Mouse (Mus musculus): ENCODE results near the gene Zswim3.

Zswim3 gene

DNA sequence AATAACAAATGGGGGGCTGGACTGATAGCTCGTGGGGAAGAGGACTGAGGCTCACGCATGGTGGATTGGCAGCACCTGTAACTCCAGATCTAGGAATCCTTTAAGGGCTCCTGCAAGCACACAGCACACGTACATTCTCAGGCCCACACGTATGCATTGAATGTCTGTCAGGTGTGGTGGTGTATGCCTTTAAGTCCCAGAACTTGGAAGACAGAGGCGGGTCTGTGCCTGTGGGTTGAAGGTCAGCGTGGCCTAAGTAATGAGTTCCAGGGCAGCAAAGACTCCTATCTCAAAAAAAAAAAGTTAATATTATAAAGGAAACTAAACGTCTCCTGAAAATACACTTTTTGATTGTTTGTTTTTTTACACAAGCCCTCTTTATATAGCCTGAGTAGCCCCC, 1.7 kb downstream of the Zswim3 start:
- no peak for DNase-seq (ENCODE audit: low read depth, low spot score)

GRCm38 (mm10) chr2:164813557-164813956, 8.7 kb downstream of the Zswim3 start:
- no peak for DNase-seq (ENCODE audit: low read depth, low spot score)

DNA sequence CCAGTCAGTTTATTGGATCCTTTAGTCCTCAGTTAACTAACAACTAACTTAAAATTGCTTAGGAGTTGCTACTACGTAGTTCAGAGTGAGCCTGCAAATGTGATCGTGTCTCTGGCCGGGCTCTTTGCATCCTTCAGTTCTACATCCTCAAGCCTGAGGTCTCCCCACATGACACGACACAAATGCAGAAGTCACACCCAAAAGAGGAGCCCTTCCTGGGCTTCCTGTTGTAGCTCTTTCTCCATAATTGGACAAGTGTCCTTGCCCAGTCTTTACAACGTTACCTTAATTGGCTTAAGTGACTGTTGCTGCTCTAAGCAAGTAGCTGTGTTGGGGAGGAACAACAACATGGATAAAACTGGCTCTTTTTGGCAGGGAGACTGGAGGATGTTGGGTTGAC, 10.4 kb downstream of the Zswim3 start:
- no peak for DNase-seq (ENCODE audit: low read depth, low spot score)

DNA sequence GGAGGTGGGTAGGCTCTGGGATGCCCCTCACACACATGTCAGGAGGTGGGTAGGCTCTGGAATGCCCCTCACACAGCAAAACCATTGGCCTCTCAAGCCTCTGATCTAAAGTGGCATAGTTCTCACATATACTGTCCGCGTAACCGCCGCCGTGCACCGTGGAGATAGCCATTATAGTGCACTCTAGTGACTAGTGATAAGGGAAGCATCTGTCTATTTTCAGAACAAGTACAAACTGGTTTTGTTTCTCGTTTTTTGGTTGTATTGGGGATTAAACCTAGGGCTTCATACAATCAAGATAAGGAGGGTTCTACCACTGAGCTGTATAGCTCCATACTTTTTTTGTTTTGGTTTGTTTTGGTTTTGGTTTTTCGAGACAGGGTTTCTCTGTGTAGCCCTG, 10.9 kb downstream of the Zswim3 start:
- no peak for DNase-seq (ENCODE audit: low read depth, low spot score)

- no peak for DNase-seq (ENCODE audit: low read depth, low spot score)
These were observed 12.3 kb downstream of the Zswim3 start for GRCm38 (mm10) chr2:164817206-164817605.

DNA sequence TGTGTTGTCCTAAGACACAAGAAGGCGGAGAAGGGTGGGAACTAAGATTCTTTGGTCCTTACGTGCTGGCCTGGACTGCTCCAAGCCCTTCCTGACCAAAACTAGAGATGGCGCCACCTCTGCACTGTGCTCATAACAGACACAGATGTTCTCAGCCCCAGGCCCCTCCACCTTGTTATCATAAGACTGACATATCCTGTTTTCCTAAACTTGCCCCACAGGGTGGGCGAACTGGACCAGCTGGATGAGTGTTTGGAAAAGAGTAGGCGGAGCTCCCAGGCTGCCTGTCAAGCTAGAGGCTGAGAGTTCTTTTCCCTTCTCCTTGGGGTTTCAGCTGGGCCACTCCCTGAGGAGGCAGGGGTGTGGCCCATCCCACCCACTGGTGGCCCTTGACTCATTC, 12.8 kb downstream of the Zswim3 start:
- no peak for DNase-seq (ENCODE audit: low read depth, low spot score)

DNA sequence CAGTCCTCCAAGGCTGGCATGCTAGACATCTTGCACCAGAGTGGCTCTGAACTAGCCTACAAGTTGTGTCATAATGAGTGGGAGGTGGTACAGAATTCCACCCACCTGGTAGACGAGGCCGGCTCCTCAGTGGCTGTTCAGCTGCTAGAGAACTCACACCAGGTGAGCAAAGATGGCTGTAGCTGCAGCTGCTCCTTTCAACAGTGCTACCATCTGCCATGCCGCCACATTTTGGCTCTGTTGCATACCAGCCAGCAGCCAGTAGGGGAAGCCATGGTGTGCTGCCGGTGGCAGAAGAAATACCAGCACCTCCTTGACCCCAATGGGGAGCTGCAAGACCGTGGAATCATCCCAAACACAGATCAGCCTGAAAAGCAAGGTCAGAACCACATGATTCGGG, 16.2 kb downstream of the Zswim3 start:
- no peak for DNase-seq (ENCODE audit: low read depth, low spot score)

GRCm38 (mm10) chr2:164822636-164823165, 17.8 kb downstream of the Zswim3 start, which contains the start of gene Zswim1:
TSS of gene Zswim1 (plus strand) at chr2:164822686.
- peak; percentile 94 for DNase-seq (ENCODE audit: low read depth, low spot score)

GRCm38 (mm10) chr2:164823181-164823585, 18.3 kb downstream of the Zswim3 start:
- DNase-seq (ENCODE audit: low read depth, low spot score) = no peak

- no peak for DNase-seq (ENCODE audit: low read depth, low spot score)
These were observed 19.1 kb downstream of the Zswim3 start for GRCm38 (mm10) chr2:164823969-164824368.

- no peak for DNase-seq (ENCODE audit: low read depth, low spot score)
These were observed 20.6 kb downstream of the Zswim3 start for GRCm38 (mm10) chr2:164825521-164825920.

GRCm38 (mm10) chr2:164827146-164827850, 22.4 kb downstream of the Zswim3 start:
- DNase-seq (ENCODE audit: low read depth, low spot score) = no peak

GRCm38 (mm10) chr2:164828437-164828836, 23.5 kb downstream of the Zswim3 start, which contains the start of gene Spata25:
TSS of gene Spata25 (minus strand) at chr2:164828537.
- no peak for DNase-seq (ENCODE audit: low read depth, low spot score)

DNA sequence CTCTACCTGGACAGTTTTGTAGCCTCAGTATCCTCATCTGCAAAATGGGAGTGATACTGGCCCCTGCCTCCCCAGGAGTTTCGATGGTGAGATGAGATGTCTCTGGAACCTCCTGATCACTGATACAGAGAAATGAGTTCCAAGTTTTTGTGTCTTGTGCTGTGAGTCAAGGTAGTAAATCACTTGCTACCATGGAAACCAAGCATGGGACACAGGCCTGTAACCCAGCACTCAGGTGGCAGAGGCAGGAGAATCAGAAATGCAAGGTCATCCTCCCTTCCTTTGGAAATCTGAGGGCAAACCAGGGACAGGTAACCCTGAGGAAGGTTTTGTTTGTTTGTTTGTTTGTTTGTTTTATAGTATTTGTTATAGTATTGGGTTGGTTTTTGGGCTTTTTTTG, 24.2 kb downstream of the Zswim3 start:
- no peak for DNase-seq (ENCODE audit: low read depth, low spot score)

- no peak for DNase-seq (ENCODE audit: low read depth, low spot score)
These were observed 26.1 kb downstream of the Zswim3 start for GRCm38 (mm10) chr2:164831029-164831428.

- DNase-seq (ENCODE audit: low read depth, low spot score) = no peak
These were observed 27.3 kb downstream of the Zswim3 start for GRCm38 (mm10) chr2:164832032-164832747.

GRCm38 (mm10) chr2:164832748-164833301, 27.9 kb downstream of the Zswim3 start, which contains the start of gene Ctsa:
TSS of gene Ctsa (plus strand) at chr2:164832873.
- DNase-seq (ENCODE audit: low read depth, low spot score) = peak; percentile 43

DNA sequence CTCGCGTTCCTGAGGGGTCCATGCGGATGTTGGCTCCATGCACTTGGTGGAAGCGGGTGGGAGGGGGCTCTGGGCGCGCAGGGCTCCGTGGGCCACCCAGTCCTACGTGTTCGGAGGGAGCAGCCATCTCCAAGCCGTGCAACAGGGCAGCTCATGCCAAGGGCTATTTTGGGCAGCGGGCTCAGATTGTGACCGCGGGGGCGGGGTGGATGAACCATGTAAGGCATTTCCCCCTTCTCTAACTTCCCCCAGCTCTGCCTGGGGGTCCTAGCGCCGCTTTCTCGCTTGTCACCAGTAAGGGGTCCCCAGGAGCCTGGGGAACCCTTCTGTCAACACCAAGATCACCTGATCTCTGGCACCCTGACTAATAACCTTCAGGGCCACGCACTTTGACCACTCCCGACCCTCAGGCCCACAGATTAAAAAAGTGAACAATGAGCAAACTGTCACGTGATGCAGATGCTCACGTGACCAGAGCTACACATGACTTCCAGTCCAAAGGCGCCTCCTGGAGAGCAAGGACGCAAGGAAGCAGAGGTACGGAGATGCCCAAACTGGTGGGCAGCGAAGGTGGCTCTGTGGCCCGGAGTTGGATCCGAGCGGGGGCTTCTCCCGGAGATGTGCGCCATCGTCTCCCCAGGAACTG, 28.5 kb downstream of the Zswim3 start, which contains the start of gene Neurl2:
Neurl2 (minus strand) TSS at position 143 of the 646 bp plus-strand sequence.
- peak; percentile 92 for DNase-seq (ENCODE audit: low read depth, low spot score)

- no peak for DNase-seq (ENCODE audit: low read depth, low spot score)
These were observed 29.6 kb downstream of the Zswim3 start for GRCm38 (mm10) chr2:164834531-164834930.

DNA sequence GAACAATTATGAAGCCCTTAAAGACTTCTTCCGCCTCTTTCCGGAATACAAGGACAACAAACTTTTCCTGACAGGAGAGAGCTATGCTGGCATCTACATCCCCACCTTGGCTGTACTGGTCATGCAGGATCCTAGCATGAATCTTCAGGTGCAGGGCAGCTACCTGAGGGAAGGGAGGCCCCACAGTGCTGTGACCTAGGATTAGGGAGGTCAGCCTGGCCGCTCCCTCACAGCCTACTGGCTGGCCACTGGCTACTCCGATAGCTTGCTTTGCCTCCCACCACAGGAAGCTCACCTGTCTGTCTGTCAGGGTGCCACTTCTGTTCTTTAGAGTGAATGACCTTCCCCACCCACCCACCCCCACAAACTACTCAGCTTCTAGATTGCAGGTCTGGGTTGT, 30.3 kb downstream of the Zswim3 start:
- DNase-seq (ENCODE audit: low read depth, low spot score) = no peak

DNA sequence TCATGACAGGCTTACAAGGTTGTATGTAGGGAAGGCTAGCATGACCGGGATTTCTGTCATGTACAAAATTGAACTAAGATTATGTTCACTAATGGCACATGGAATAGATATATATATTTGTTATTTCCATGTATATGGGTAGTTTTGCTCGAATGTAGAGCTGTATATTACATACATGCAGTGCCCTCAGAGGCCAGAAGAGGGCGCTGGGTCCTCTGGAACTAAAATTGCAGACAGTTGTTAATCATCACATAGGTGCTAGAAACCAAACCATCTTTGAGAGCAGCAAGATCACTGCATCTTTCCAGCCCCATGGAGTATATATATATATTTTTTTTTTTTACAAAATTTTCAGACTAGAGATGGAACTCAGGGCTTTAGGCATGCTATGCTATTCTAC, 40.9 kb downstream of the Zswim3 start:
- no peak for DNase-seq (ENCODE audit: low read depth, low spot score)

GRCm38 (mm10) chr2:164850061-164850460, 45.2 kb downstream of the Zswim3 start:
- no peak for DNase-seq (ENCODE audit: low read depth, low spot score)

All from brain, embryonic 18.5 days (tissue).